Mouse (Mus musculus): ENCODE data around the gene Alg9. TPM values are rescaled to one million over a fixed set of nuclear protein-coding genes. Genes with fewer than 3 reads are reported as not detected.
A peak's percentile ranks its signal among the peaks of the same experiment; 100 is the strongest.

Gene Alg9
- total and polyA plus RNA-seq, 2 experiments, result 14.7 to 16.0 TPM

GRCm38 (mm10) chr9:50835068-50835705 is 60.4 kb downstream of the Alg9 start:
- H3K27me3 ChIP-seq (ENCODE audit: control insufficient read depth, insufficient read depth, low read length), result no peaks in the 10 kb centered on the region
- H3K9ac ChIP-seq (ENCODE audit: low read depth, low read length), result no peak overlapping the region
- WGBS, result 27% methylated on average over 10 of the region's 10 CpGs
- TF ChIP-seq POLR2A (IDR thresholded peaks at IDR 0.05; ENCODE audit: extremely low read depth, insufficient read depth, low read length), result no peak
- no peak for TF ChIP-seq CTCF (IDR thresholded peaks at IDR 0.05; ENCODE audit: low read depth, low read length)
- H3K36me3 ChIP-seq (ENCODE audit: control insufficient read depth, insufficient read depth, low read length), result no peaks in the 10 kb centered on the region
- H3K27ac ChIP-seq (replicated peaks; ENCODE audit: insufficient read depth, low read depth, low read length), result peak overlapping the region; percentile 69
- no peak overlapping the region for H3K4me3 ChIP-seq (ENCODE audit: insufficient read depth, low read depth, low read length)
- peak; percentile 99 for DNase-seq (ENCODE audit: extremely low read depth, low read depth, low spot score)
- no peaks in the 10 kb centered on the region; the same call in 1 of the 2 replicates for H3K79me2 ChIP-seq (ENCODE audit: control insufficient read depth, insufficient read depth, low read length)
- peaks cover 15% of the 10 kb centered on the region for H3K4me1 ChIP-seq (ENCODE audit: control insufficient read depth, insufficient read depth, low read length)

GRCm38 (mm10) chr9:50836097-50836496 is 61.3 kb downstream of the Alg9 start:
- H3K36me3 ChIP-seq (ENCODE audit: control insufficient read depth, insufficient read depth, low read length), result no peaks in the 10 kb centered on the region
- 82% methylated on average over 4 of the region's 4 CpGs for WGBS
- no peak overlapping the region for H3K9ac ChIP-seq (ENCODE audit: low read depth, low read length)
- H3K4me3 ChIP-seq (ENCODE audit: insufficient read depth, low read depth, low read length), result no peak overlapping the region
- no peak for DNase-seq (ENCODE audit: extremely low read depth, low read depth, low spot score)
- no peaks in the 10 kb centered on the region for H3K79me2 ChIP-seq (ENCODE audit: control insufficient read depth, insufficient read depth, low read length)
- H3K4me1 ChIP-seq (ENCODE audit: control insufficient read depth, insufficient read depth, low read length), result peaks cover 15% of the 10 kb centered on the region
- no peak for TF ChIP-seq CTCF (IDR thresholded peaks at IDR 0.05; ENCODE audit: low read depth, low read length)
- TF ChIP-seq POLR2A (IDR thresholded peaks at IDR 0.05; ENCODE audit: extremely low read depth, insufficient read depth, low read length), result no peak
- H3K27ac ChIP-seq (replicated peaks; ENCODE audit: insufficient read depth, low read depth, low read length), result peak overlapping the region; percentile 69; the same call in 1 of the 2 replicates
- no peaks in the 10 kb centered on the region for H3K27me3 ChIP-seq (ENCODE audit: control insufficient read depth, insufficient read depth, low read length)

- no peaks in the 10 kb centered on the region for H3K79me2 ChIP-seq (ENCODE audit: control insufficient read depth, insufficient read depth, low read length)
- H3K4me1 ChIP-seq (ENCODE audit: control insufficient read depth, insufficient read depth, low read length), result peaks cover 18% of the 10 kb centered on the region
- H3K4me3 ChIP-seq (ENCODE audit: insufficient read depth, low read depth, low read length), result no peak overlapping the region
- peak overlapping the region; percentile 11; the same call in 1 of the 2 replicates for H3K27ac ChIP-seq (replicated peaks; ENCODE audit: insufficient read depth, low read depth, low read length)
- WGBS, result 45% methylated on average over 13 of the region's 13 CpGs
- peak; percentile 87 for DNase-seq (ENCODE audit: extremely low read depth, low read depth, low spot score)
- no peaks in the 10 kb centered on the region for H3K36me3 ChIP-seq (ENCODE audit: control insufficient read depth, insufficient read depth, low read length)
- TF ChIP-seq POLR2A (IDR thresholded peaks at IDR 0.05; ENCODE audit: extremely low read depth, insufficient read depth, low read length) (no peak), CTCF (IDR thresholded peaks at IDR 0.05; ENCODE audit: low read depth, low read length) (no peak)
- H3K27me3 ChIP-seq (ENCODE audit: control insufficient read depth, insufficient read depth, low read length), result no peaks in the 10 kb centered on the region
- H3K9ac ChIP-seq (ENCODE audit: low read depth, low read length), result no peak overlapping the region
Measured at GRCm38 (mm10) chr9:50841079-50841789, 66.4 kb downstream of the Alg9 start.

GRCm38 (mm10) chr9:50845081-50845480 is 70.3 kb downstream of the Alg9 start, which contains the start of gene Ppp2r1b:
TSS of gene Ppp2r1b (plus strand) at chr9:50845301.
- 32% methylated on average over 3 of the region's 3 CpGs for WGBS
- TF ChIP-seq CTCF (IDR thresholded peaks at IDR 0.05; ENCODE audit: low read depth, low read length), result no peak
- no peak for TF ChIP-seq POLR2A (IDR thresholded peaks at IDR 0.05; ENCODE audit: extremely low read depth, insufficient read depth, low read length)
- Histone ChIP-seq H3K4me1 (ENCODE audit: control insufficient read depth, insufficient read depth, low read length) (peaks cover 29% of the 10 kb centered on the region), H3K27me3 (ENCODE audit: control insufficient read depth, insufficient read depth, low read length) (no peaks in the 10 kb centered on the region), H3K4me3 (ENCODE audit: insufficient read depth, low read depth, low read length) (no peak within 1 kb of the TSS), H3K27ac (replicated peaks; ENCODE audit: insufficient read depth, low read depth, low read length) (peak within 1 kb of the TSS; percentile 70), H3K36me3 (ENCODE audit: control insufficient read depth, insufficient read depth, low read length) (no peaks in the 10 kb centered on the region), H3K9ac (ENCODE audit: low read depth, low read length) (no peak within 1 kb of the TSS), H3K79me2 (ENCODE audit: control insufficient read depth, insufficient read depth, low read length) (no peaks in the 10 kb centered on the region)
- DNase-seq (ENCODE audit: extremely low read depth, low read depth, low spot score), result peak; percentile 92

- Histone ChIP-seq H3K4me3 (ENCODE audit: insufficient read depth, low read depth, low read length) (no peak overlapping the region), H3K27ac (replicated peaks; ENCODE audit: insufficient read depth, low read depth, low read length) (peak overlapping the region; percentile 70), H3K9ac (ENCODE audit: low read depth, low read length) (no peak overlapping the region), H3K79me2 (ENCODE audit: control insufficient read depth, insufficient read depth, low read length) (no peaks in the 10 kb centered on the region), H3K27me3 (ENCODE audit: control insufficient read depth, insufficient read depth, low read length) (no peaks in the 10 kb centered on the region), H3K36me3 (ENCODE audit: control insufficient read depth, insufficient read depth, low read length) (no peaks in the 10 kb centered on the region), H3K4me1 (ENCODE audit: control insufficient read depth, insufficient read depth, low read length) (peaks cover 29% of the 10 kb centered on the region)
- no peak for TF ChIP-seq CTCF (IDR thresholded peaks at IDR 0.05; ENCODE audit: low read depth, low read length)
- no peak for TF ChIP-seq POLR2A (IDR thresholded peaks at IDR 0.05; ENCODE audit: extremely low read depth, insufficient read depth, low read length)
- 34% methylated on average over 9 of the region's 9 CpGs for WGBS
- DNase-seq (ENCODE audit: extremely low read depth, low read depth, low spot score), result peak; percentile 73
Measured at GRCm38 (mm10) chr9:50845547-50845946, 70.7 kb downstream of the Alg9 start.

- no peak overlapping the region for H3K27ac ChIP-seq (replicated peaks; ENCODE audit: insufficient read depth, low read depth, low read length)
- no peaks in the 10 kb centered on the region for H3K36me3 ChIP-seq (ENCODE audit: control insufficient read depth, insufficient read depth, low read length)
- no peak overlapping the region for H3K9ac ChIP-seq (ENCODE audit: low read depth, low read length)
- TF ChIP-seq CTCF (IDR thresholded peaks at IDR 0.05; ENCODE audit: low read depth, low read length) (no peak), POLR2A (IDR thresholded peaks at IDR 0.05; ENCODE audit: extremely low read depth, insufficient read depth, low read length) (no peak)
- no peaks in the 10 kb centered on the region for H3K27me3 ChIP-seq (ENCODE audit: control insufficient read depth, insufficient read depth, low read length)
- no peak overlapping the region for H3K4me3 ChIP-seq (ENCODE audit: insufficient read depth, low read depth, low read length)
- 88% methylated on average over 6 of the region's 6 CpGs for WGBS
- DNase-seq (ENCODE audit: extremely low read depth, low read depth, low spot score), result no peak
- H3K79me2 ChIP-seq (ENCODE audit: control insufficient read depth, insufficient read depth, low read length), result no peaks in the 10 kb centered on the region
- peaks cover 23% of the 10 kb centered on the region for H3K4me1 ChIP-seq (ENCODE audit: control insufficient read depth, insufficient read depth, low read length)
Measured at GRCm38 (mm10) chr9:50847133-50847532, 72.3 kb downstream of the Alg9 start.

All from liver, adult 2 months (tissue).